Mouse (Mus musculus) C2C12 (cell line): ENCODE results near the gene D1Ertd622e. TPM values are rescaled to one million over a fixed set of nuclear protein-coding genes. Genes with fewer than 3 reads are reported as not detected.

Experiments
- H3K27me3 ChIP-seq: one replicate; pipeline ENCODE4 v1.6.1; 2011; ENCODE audit not compliant: control insufficient read depth, insufficient read depth, insufficient read length
- H3K36me3 ChIP-seq: one replicate; pipeline ENCODE4 v1.6.1; 2011; ENCODE audit not compliant: control insufficient read depth, insufficient read depth
- H3K4me3 ChIP-seq: one replicate; pipeline ENCODE4 v1.5.1; 2011; ENCODE audit warnings: mild to moderate bottlenecking, control low read depth; ENCODE audit not compliant: poor library complexity, insufficient read depth, severe bottlenecking
- H3K79me2 ChIP-seq: one replicate; pipeline ENCODE4 v1.6.1; 2011; ENCODE audit not compliant: control insufficient read depth, insufficient read depth
- H3K79me3 ChIP-seq: one replicate; pipeline ENCODE4 v1.6.1; 2011; ENCODE audit warnings: low read depth, control low read depth
- H3ac ChIP-seq: one replicate; pipeline ENCODE3; 2011; ENCODE audit warnings: low read depth; ENCODE audit not compliant: control insufficient read depth, insufficient read length
- CEBPB ChIP-seq: IDR thresholded peaks from one replicate; pipeline ENCODE4 v1.6.1; 2011; ENCODE audit warnings: low read depth, mild to moderate bottlenecking, control low read depth, moderate library complexity
- CTCF ChIP-seq: IDR thresholded peaks from one replicate; pipeline ENCODE4 v1.5.1; 2011; ENCODE audit not compliant: control insufficient read depth, insufficient read depth, insufficient read length
- FOSL1 ChIP-seq: IDR thresholded peaks from one replicate; pipeline ENCODE4 v1.8.0; 2011; ENCODE audit warnings: mild to moderate bottlenecking, low read length; ENCODE audit not compliant: poor library complexity, insufficient read depth, severe bottlenecking
- MAX ChIP-seq: IDR thresholded peaks from one replicate; pipeline ENCODE4 v1.6.1; 2011; ENCODE audit warnings: mild to moderate bottlenecking, control low read depth
- MYOD1 ChIP-seq: IDR thresholded peaks from one replicate; pipeline ENCODE4 v1.6.1; 2011; ENCODE audit warnings: low read depth; ENCODE audit not compliant: control insufficient read depth, insufficient read length
- MYOG ChIP-seq: IDR thresholded peaks from one replicate; pipeline ENCODE4 v1.6.1; 2011; ENCODE audit not compliant: control insufficient read depth, insufficient read length; ENCODE audit errors: extremely low read depth
- USF1 ChIP-seq: IDR thresholded peaks from one replicate; pipeline ENCODE4 v1.6.1; 2011; ENCODE audit warnings: low read depth, mild to moderate bottlenecking, control low read depth, moderate library complexity
- polyA plus RNA-seq: library from polyadenylated mRNA; unstranded; fragments of >200 nt; fragmentation: generic; extraction: Trizol; gene quantifications from one replicate; pipeline ENCODE4 v1.2.1, GENCODE M21; 2012; ENCODE audit warnings: missing spikeins

The D1Ertd622e gene
- polyA plus RNA-seq, 1 experiment = 22.5 TPM

DNA sequence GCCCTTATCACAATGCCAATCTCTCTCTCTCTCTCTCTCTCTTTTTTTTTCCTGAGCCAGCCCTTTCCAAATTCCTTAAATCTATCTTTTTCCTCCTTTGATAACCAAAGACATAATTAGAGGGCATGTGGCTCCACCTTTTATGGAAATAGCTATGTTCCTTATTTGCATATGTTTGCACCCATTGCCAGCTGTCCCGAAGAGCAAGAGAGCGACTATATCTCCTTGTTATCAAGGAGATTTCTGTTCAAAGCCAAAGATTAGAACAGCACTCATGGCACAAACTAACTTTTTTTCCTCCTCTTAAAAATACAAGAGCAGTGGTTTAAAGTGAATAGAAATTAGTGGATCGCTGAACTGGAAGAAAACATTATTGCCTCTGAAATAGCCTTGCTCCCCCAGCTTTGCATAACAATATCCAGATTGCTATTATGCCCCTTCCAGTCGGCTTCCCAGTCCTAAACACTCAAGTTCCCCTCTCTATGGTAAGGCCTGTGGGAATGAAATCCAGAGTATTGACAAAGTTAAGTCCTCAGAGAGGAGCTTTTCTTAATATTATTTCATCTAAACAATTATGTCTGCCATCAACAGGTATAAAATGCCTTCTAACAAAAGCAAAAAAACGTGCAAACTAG, 39.2 kb downstream of the D1Ertd622e start:
- peaks cover 3% of the 10 kb centered on the region for H3K36me3 ChIP-seq
- no peaks in the 10 kb centered on the region for H3K79me3 ChIP-seq
- no peaks in the 10 kb centered on the region for H3K79me2 ChIP-seq
- no peaks in the 10 kb centered on the region for H3K27me3 ChIP-seq
- H3K4me3 ChIP-seq = no peak overlapping the region
- no peak overlapping the region for H3ac ChIP-seq
- TF ChIP-seq CEBPB = no peak
- TF ChIP-seq MYOD1 = no peak
- no peak for TF ChIP-seq MAX
- no peak for TF ChIP-seq MYOG
- TF ChIP-seq FOSL1 = no peak
- no peak for TF ChIP-seq CTCF
- no peak for TF ChIP-seq USF1

DNA sequence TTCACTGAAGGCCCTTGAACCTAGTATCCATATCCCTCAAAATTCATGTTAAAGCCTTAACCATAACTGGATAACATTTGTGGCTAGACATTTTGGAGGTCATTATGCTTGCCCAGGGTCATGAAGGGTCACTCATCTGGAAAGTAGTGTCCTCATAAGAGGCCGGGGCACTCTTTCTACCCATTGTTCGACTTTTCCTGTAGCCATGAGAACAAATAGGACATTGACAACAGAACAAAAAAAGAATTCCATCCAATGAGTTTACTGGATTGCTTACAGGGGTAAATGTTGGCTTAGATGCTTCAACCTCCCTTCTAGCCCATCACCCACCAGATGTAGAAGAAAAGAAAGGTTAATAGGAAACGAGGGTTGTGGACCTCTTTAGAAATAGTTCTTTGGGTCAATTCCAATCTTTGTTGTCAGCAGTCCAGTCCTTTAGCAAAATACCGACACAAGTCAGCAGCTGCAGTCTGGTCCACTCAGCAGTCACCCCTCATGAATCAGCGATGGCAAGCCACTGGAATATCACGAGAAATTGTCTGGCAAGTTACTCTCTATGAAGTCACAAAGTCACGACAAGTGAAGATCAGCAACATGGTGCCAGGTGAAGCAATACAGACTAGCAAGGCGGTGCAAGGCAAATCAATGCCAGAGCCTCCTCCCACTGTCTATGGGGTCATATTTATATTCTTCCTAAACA, 42.1 kb downstream of the D1Ertd622e start:
- Histone ChIP-seq H3K27me3 (no peaks in the 10 kb centered on the region), H3K36me3 (peaks cover 1% of the 10 kb centered on the region), H3ac (no peak overlapping the region), H3K79me3 (no peaks in the 10 kb centered on the region), H3K79me2 (no peaks in the 10 kb centered on the region), H3K4me3 (no peak overlapping the region)
- TF ChIP-seq MYOD1 = no peak
- no peak for TF ChIP-seq MAX
- TF ChIP-seq CTCF = no peak
- TF ChIP-seq MYOG = no peak
- no peak for TF ChIP-seq USF1
- no peak for TF ChIP-seq CEBPB
- no peak for TF ChIP-seq FOSL1

DNA sequence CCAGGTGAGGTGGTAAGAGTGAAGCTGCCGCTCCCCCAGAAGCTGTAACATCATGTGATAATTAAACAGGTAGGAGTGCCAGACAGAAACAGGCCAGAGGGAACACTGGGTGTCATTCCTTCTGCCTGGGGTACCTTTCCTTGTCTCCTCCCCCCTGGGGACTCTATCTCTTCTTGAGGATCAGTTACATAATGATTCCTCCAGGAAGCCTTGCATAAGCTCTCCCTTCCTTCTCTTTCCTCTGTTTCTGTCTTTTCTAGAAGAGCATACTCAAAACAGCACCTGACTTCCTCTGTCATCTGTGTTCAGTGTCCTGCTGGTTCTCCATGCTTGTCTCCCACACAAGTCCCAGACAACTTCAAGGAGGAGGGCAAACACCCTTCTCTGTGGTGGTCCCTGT, 46.3 kb downstream of the D1Ertd622e start:
- H3K79me2 ChIP-seq = no peaks in the 10 kb centered on the region
- TF ChIP-seq FOSL1 (no peak), CTCF (no peak), USF1 (no peak), MYOD1 (no peak), MAX (no peak), MYOG (no peak), CEBPB (no peak)
- no peak overlapping the region for H3ac ChIP-seq
- H3K36me3 ChIP-seq = no peaks in the 10 kb centered on the region
- H3K79me3 ChIP-seq = no peaks in the 10 kb centered on the region
- no peak overlapping the region for H3K4me3 ChIP-seq
- no peaks in the 10 kb centered on the region for H3K27me3 ChIP-seq

DNA sequence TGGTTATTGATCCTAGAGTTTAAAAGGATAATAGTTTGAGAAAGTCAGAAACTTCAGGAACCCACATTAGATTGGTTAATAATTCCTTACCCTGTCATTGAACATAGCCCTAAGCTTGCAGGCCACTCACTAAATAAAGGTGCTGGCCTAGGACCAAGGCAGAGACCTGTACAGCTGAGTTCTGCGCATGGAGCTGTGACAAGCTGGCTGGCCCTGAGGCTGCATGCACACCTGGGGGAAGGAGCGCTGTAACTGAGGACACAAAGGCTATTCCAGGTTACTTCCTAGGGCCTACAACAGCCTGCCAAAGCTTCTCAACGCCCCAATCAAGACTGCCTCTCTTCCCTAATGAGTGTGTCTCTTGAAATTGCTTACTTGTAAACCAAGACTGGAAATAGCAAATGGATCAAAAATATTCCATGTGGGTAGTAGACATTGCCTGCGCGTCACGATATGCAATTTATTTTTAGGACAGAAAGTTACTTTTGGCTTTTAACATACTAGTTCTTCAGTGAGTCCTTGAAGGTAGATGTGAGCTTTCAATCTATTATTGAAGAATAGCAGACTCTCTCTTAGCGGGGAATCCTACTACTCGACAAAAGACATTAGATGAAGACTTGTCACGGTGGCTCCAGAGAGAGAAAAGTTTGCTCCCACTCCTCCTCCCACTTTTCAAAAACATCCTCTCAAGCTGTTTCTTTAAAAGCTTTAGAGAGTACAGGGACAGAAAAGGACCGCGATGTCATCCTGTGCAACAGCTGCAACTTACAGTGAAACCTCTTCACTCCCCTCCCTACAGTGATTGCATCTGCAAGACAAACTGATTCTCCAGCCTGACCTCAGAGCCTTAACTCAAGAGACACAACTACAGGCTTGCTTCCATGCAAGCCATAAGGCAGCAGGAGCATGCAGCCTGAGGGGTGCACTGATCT, 47.1 kb downstream of the D1Ertd622e start:
- no peaks in the 10 kb centered on the region for H3K36me3 ChIP-seq
- no peak overlapping the region for H3K4me3 ChIP-seq
- TF ChIP-seq FOSL1 (no peak), MAX (no peak), USF1 (no peak), MYOD1 (no peak), CTCF (no peak), MYOG (no peak), CEBPB (no peak)
- no peaks in the 10 kb centered on the region for H3K79me3 ChIP-seq
- H3ac ChIP-seq = no peak overlapping the region
- no peaks in the 10 kb centered on the region for H3K79me2 ChIP-seq
- no peaks in the 10 kb centered on the region for H3K27me3 ChIP-seq

DNA sequence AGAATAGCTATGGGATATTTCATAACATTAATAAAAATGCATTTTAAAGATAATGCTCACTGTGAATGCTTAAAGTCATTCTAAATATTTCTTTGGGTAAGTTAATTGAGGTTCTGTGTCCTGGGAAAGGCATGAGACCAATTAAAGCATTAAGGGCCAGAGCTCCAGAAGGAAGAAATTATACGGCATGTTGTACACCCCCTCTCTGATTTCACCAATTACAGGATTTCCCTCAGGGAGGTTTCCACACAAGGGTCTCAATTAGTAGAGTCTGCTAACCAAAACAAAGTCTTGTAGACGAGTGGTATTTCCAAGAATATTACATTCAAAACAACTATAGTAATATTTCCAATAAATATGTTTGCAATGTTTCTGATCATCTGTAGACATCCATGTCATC, 50.1 kb downstream of the D1Ertd622e start:
- Histone ChIP-seq H3K27me3 (no peaks in the 10 kb centered on the region), H3K79me2 (no peaks in the 10 kb centered on the region), H3K79me3 (no peaks in the 10 kb centered on the region), H3K4me3 (no peak overlapping the region), H3ac (no peak overlapping the region), H3K36me3 (no peaks in the 10 kb centered on the region)
- TF ChIP-seq CTCF = no peak
- no peak for TF ChIP-seq MYOD1
- no peak for TF ChIP-seq MAX
- no peak for TF ChIP-seq USF1
- TF ChIP-seq MYOG = no peak
- TF ChIP-seq CEBPB = no peak
- TF ChIP-seq FOSL1 = no peak
